Mouse (Mus musculus): ENCODE data around the gene Prrc2a. TPM values are rescaled to one million over a fixed set of nuclear protein-coding genes. Genes with fewer than 3 reads are reported as not detected.
A peak's percentile ranks its signal among the peaks of the same experiment; 100 is the strongest.

Gene Prrc2a
- polyA plus RNA-seq, 1 experiment from 2014 or later, result 244 TPM

GRCm38 (mm10) chr17:35168541-35169207 is 4.0 kb upstream of the Prrc2a start:
- Histone ChIP-seq H3K4me2 (no peak overlapping the region), H3K9ac (no peak overlapping the region), H3K27ac (no peak overlapping the region), H3K4me1 (peaks cover 18% of the 10 kb centered on the region), H3K4me3 (no peak overlapping the region), H3K9me3 (no peaks in the 10 kb centered on the region), H3K36me3 (no peaks in the 10 kb centered on the region), H3K27me3 (no peaks in the 10 kb centered on the region)
- ATAC-seq (ENCODE audit: insufficient number of reproducible peaks, insufficient read depth, low FRiP score, low TSS enrichment, low read depth), result no peak
- 19% methylated on average over 4 of the region's 4 CpGs for WGBS

GRCm38 (mm10) chr17:35167794-35168193 is 3.1 kb upstream of the Prrc2a start:
- Histone ChIP-seq H3K27me3 (no peaks in the 10 kb centered on the region), H3K4me3 (no peak overlapping the region), H3K27ac (no peak overlapping the region), H3K4me2 (no peak overlapping the region), H3K9ac (no peak overlapping the region), H3K36me3 (0 out of 2 replicates have a peak, but pooled peaks cover 2% of the 10 kb centered on the region), H3K9me3 (no peaks in the 10 kb centered on the region), H3K4me1 (peaks cover 14% of the 10 kb centered on the region)
- no peak for ATAC-seq (ENCODE audit: insufficient number of reproducible peaks, insufficient read depth, low FRiP score, low TSS enrichment, low read depth)
- 84% methylated on average over 7 of the region's 7 CpGs for WGBS

GRCm38 (mm10) chr17:35166352-35167035 is 1.8 kb upstream of the Prrc2a start:
- WGBS, result 72% methylated on average over 8 of the region's 8 CpGs
- Histone ChIP-seq H3K27me3 (no peaks in the 10 kb centered on the region), H3K4me2 (peak overlapping the region; percentile 64), H3K4me3 (peak overlapping the region; percentile 99), H3K9me3 (no peaks in the 10 kb centered on the region), H3K27ac (peak overlapping the region; percentile 98), H3K36me3 (peaks cover 15% of the 10 kb centered on the region), H3K9ac (peak overlapping the region; percentile 73), H3K4me1 (peaks cover 27% of the 10 kb centered on the region)
- ATAC-seq (ENCODE audit: insufficient number of reproducible peaks, insufficient read depth, low FRiP score, low TSS enrichment, low read depth), result no peak

- Histone ChIP-seq H3K4me3 (peak overlapping the region; percentile 99), H3K27me3 (no peaks in the 10 kb centered on the region), H3K27ac (peak overlapping the region; percentile 98), H3K4me2 (peak overlapping the region; percentile 64), H3K4me1 (peaks cover 27% of the 10 kb centered on the region), H3K9ac (peak overlapping the region; percentile 73), H3K9me3 (no peaks in the 10 kb centered on the region), H3K36me3 (peaks cover 24% of the 10 kb centered on the region)
- WGBS, result 21% methylated on average over 12 of the region's 12 CpGs
- peak; percentile 84; the same call in 1 of the 2 replicates for ATAC-seq (ENCODE audit: insufficient number of reproducible peaks, insufficient read depth, low FRiP score, low TSS enrichment, low read depth)
Observed at GRCm38 (mm10) chr17:35165451-35166155, 906 bp upstream of the Prrc2a start.

- ATAC-seq (ENCODE audit: insufficient number of reproducible peaks, insufficient read depth, low FRiP score, low TSS enrichment, low read depth), result no peak
- WGBS, result under 1% methylated on average over 28 of the region's 28 CpGs
Observed at GRCm38 (mm10) chr17:35164218-35164567, 504 bp downstream of the Prrc2a start.

GRCm38 (mm10) chr17:35163326-35164081 is 1.2 kb downstream of the Prrc2a start:
- H3K4me3 ChIP-seq, result peak overlapping the region; percentile 99

More at GRCm38 (mm10) chr17:35164218-35164567, 504 bp downstream of the Prrc2a start:
- Histone ChIP-seq H3K9me3 (no peaks in the 10 kb centered on the region), H3K27ac (peak overlapping the region; percentile 98), H3K9ac (peak overlapping the region; percentile 100), H3K36me3 (peaks cover 38% of the 10 kb centered on the region), H3K4me2 (peak overlapping the region; percentile 94), H3K4me3 (peak overlapping the region; percentile 99), H3K27me3 (no peaks in the 10 kb centered on the region), H3K4me1 (peaks cover 27% of the 10 kb centered on the region)

GRCm38 (mm10) chr17:35162730-35163129 is 2.0 kb downstream of the Prrc2a start:
- 35% methylated on average over 12 of the region's 12 CpGs for WGBS
- H3K9me3 ChIP-seq, result no peaks in the 10 kb centered on the region

More at GRCm38 (mm10) chr17:35163326-35164081, 1.2 kb downstream of the Prrc2a start:
- Histone ChIP-seq H3K4me1 (peaks cover 27% of the 10 kb centered on the region), H3K36me3 (peaks cover 45% of the 10 kb centered on the region), H3K4me2 (peak overlapping the region; percentile 94), H3K9me3 (no peaks in the 10 kb centered on the region), H3K9ac (peak overlapping the region; percentile 100), H3K27ac (peak overlapping the region; percentile 98), H3K27me3 (no peaks in the 10 kb centered on the region)
- no peak for ATAC-seq (ENCODE audit: insufficient number of reproducible peaks, insufficient read depth, low FRiP score, low TSS enrichment, low read depth)
- WGBS, result 9% methylated on average over 8 of the region's 8 CpGs

GRCm38 (mm10) chr17:35162121-35162520 is 2.6 kb downstream of the Prrc2a start:
- ATAC-seq (ENCODE audit: insufficient number of reproducible peaks, insufficient read depth, low FRiP score, low TSS enrichment, low read depth), result no peak
- Histone ChIP-seq H3K9ac (peak overlapping the region; percentile 100), H3K27me3 (no peaks in the 10 kb centered on the region), H3K4me3 (peak overlapping the region; percentile 99), H3K36me3 (peaks cover 59% of the 10 kb centered on the region), H3K4me2 (peak overlapping the region; percentile 94), H3K9me3 (no peaks in the 10 kb centered on the region), H3K27ac (no peak overlapping the region), H3K4me1 (peaks cover 27% of the 10 kb centered on the region)
- 74% methylated on average over 14 of the region's 14 CpGs for WGBS

More at GRCm38 (mm10) chr17:35162730-35163129, 2.0 kb downstream of the Prrc2a start:
- Histone ChIP-seq H3K27me3 (no peaks in the 10 kb centered on the region), H3K4me1 (peaks cover 27% of the 10 kb centered on the region), H3K36me3 (peaks cover 53% of the 10 kb centered on the region), H3K4me3 (peak overlapping the region; percentile 99), H3K9ac (peak overlapping the region; percentile 100), H3K27ac (no peak overlapping the region), H3K4me2 (peak overlapping the region; percentile 94)
- ATAC-seq (ENCODE audit: insufficient number of reproducible peaks, insufficient read depth, low FRiP score, low TSS enrichment, low read depth), result no peak

- Histone ChIP-seq H3K4me2 (no peak overlapping the region), H3K27ac (no peak overlapping the region), H3K9me3 (no peaks in the 10 kb centered on the region), H3K9ac (peak overlapping the region; percentile 100; the same call in 1 of the 2 replicates), H3K4me1 (peaks cover 24% of the 10 kb centered on the region), H3K4me3 (no peak overlapping the region), H3K36me3 (peaks cover 66% of the 10 kb centered on the region), H3K27me3 (no peaks in the 10 kb centered on the region)
- no peak for ATAC-seq (ENCODE audit: insufficient number of reproducible peaks, insufficient read depth, low FRiP score, low TSS enrichment, low read depth)
- WGBS, result 86% methylated on average over 11 of the region's 11 CpGs
Observed at GRCm38 (mm10) chr17:35161421-35161820, 3.3 kb downstream of the Prrc2a start.

- H3K27me3 ChIP-seq, result no peaks in the 10 kb centered on the region
- H3K4me1 ChIP-seq, result peaks cover 30% of the 10 kb centered on the region
- H3K4me3 ChIP-seq, result no peak overlapping the region
- H3K9me3 ChIP-seq, result no peaks in the 10 kb centered on the region
- 85% methylated on average over 7 of the region's 7 CpGs for WGBS
- H3K4me2 ChIP-seq, result no peak overlapping the region
- no peak for ATAC-seq (ENCODE audit: insufficient number of reproducible peaks, insufficient read depth, low FRiP score, low TSS enrichment, low read depth)
- H3K27ac ChIP-seq, result no peak overlapping the region
- H3K36me3 ChIP-seq, result peaks cover 84% of the 10 kb centered on the region
- H3K9ac ChIP-seq, result no peak overlapping the region
Observed at GRCm38 (mm10) chr17:35159638-35160037, 5.1 kb downstream of the Prrc2a start.
